Mouse (Mus musculus) bone marrow macrophage, adult 2 months (primary cell): ENCODE results near the gene Snapin.

Source experiments
- CTCF ChIP-seq: IDR thresholded peaks from 2 replicates; pipeline ENCODE4 v1.5.1; 2012; ENCODE audit warnings: low read depth, mild to moderate bottlenecking, low read length, moderate library complexity
- POLR2A ChIP-seq: IDR thresholded peaks from 2 replicates; pipeline ENCODE4 v1.6.1; 2012; ENCODE audit warnings: mild to moderate bottlenecking, low read depth, low read length, borderline replicate concordance

GRCm38 (mm10) chr3:90497597-90497996, 6.8 kb upstream of the Snapin start:
- TF ChIP-seq CTCF = no peak
- no peak for TF ChIP-seq POLR2A
